Mouse (Mus musculus) thymus, adult 2 months (tissue): ENCODE data around the gene Pdk2. TPM values are rescaled to one million over a fixed set of nuclear protein-coding genes. Genes with fewer than 3 reads are reported as not detected.

Experiments used
- DNase-seq: peaks from one replicate; pipeline ENCODE4 v3.0.0; 2021
- H3K27ac ChIP-seq: fragments of 200-500 bp; 2 replicates; pipeline ENCODE4 v1.5.1; 2012; ENCODE audit warnings: low read length, control low read depth; ENCODE audit not compliant: control insufficient read depth, insufficient read depth
- H3K27me3 ChIP-seq: fragments of 200-500 bp; 2 replicates; pipeline ENCODE4 v1.6.1; 2012; ENCODE audit warnings: mild to moderate bottlenecking, low read length, moderate library complexity, mixed read lengths; ENCODE audit not compliant: control insufficient read depth, insufficient read depth
- H3K36me3 ChIP-seq: fragments of 200-500 bp; 2 replicates; pipeline ENCODE4 v1.6.1; 2012; ENCODE audit warnings: mild to moderate bottlenecking, low read length, moderate library complexity; ENCODE audit not compliant: control insufficient read depth, insufficient read depth
- H3K4me1 ChIP-seq: fragments of 200-500 bp; replicated peaks from 2 replicates; pipeline ENCODE4 v1.6.1; 2012; ENCODE audit warnings: low read length; ENCODE audit not compliant: control insufficient read depth, insufficient read depth
- H3K4me3 ChIP-seq: fragments of 200-500 bp; 2 replicates; pipeline ENCODE4 v1.5.1; 2012; ENCODE audit warnings: mild to moderate bottlenecking, low read length, control low read depth, moderate library complexity; ENCODE audit not compliant: control insufficient read depth, insufficient read depth
- CTCF ChIP-seq: fragments of 200-500 bp; IDR thresholded peaks from 2 replicates; pipeline ENCODE4 v1.5.1; 2012; ENCODE audit warnings: mild to moderate bottlenecking, control low read depth, low read length, moderate library complexity, borderline replicate concordance; ENCODE audit not compliant: control insufficient read depth, poor library complexity, insufficient read depth; ENCODE audit errors: extremely low read depth
- POLR2A ChIP-seq: fragments of 200-500 bp; IDR thresholded peaks from 2 replicates; pipeline ENCODE4 v1.6.1; 2012; ENCODE audit warnings: mild to moderate bottlenecking, low read length, control low read depth, moderate library complexity; ENCODE audit not compliant: control insufficient read depth, poor library complexity, insufficient read depth; ENCODE audit errors: extremely low read depth
- whole genome bisulfite sequencing: fragments of 180-500 bp; shearing (Covaris S2); methylation state at CpG from one replicate; pipeline ENCODE4 v1.1.7; 2018; 5-methylcytosine and 5-hydroxymethylcytosine counted together
- polyA plus RNA-seq: library from polyadenylated mRNA; depleted of rRNA; stranded (reverse); fragments of >200 nt; gene quantifications from 2 replicates; pipeline ENCODE4 v1.2.3, GENCODE M21; 2012

Gene Pdk2
- polyA plus RNA-seq, 1 experiment, result 55.0 TPM

DNA sequence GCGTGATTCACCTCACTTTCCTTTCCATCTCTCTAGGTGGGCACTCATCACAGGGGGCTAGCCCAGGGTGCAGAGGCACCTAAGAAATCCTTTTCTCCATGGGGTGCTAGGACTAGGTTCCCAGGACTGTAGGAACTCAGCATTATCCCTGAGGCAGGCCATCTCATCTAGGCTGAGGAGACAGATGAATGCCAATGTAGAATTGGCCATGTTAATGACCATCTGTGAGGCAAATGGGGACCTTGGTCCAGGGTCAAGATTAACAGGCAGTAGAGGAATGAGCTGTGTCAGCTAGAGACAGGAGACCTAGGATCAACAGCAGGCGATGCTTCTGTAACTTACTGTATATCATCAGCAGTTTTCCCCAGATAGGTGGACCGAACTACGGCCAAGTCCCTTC is 1.4 kb downstream of the Pdk2 start:
- H3K4me3 ChIP-seq, result no peak overlapping the region
- 93% methylated on average over 4 of the region's 4 CpGs for WGBS

GRCm38 (mm10) chr11:95038818-95039655 is 2.1 kb downstream of the Pdk2 start:
- H3K36me3 ChIP-seq, result no peaks in the 10 kb centered on the region
- peaks cover 12% of the 10 kb centered on the region for H3K4me1 ChIP-seq
- DNase-seq, result no peak
- no peak for TF ChIP-seq CTCF
- H3K4me3 ChIP-seq, result no peak overlapping the region
- no peak overlapping the region for H3K27ac ChIP-seq
- no peaks in the 10 kb centered on the region for H3K27me3 ChIP-seq
- WGBS, result 96% methylated on average over 13 of the region's 13 CpGs

More for the DNA sequence above, 1.4 kb downstream of the Pdk2 start:
- Histone ChIP-seq H3K4me1 (peaks cover 12% of the 10 kb centered on the region), H3K27ac (no peak overlapping the region), H3K27me3 (no peaks in the 10 kb centered on the region), H3K36me3 (no peaks in the 10 kb centered on the region)
- DNase-seq, result no peak
- TF ChIP-seq CTCF, result no peak
- no peak for TF ChIP-seq POLR2A

GRCm38 (mm10) chr11:95038156-95038817 is 2.9 kb downstream of the Pdk2 start:
- H3K27me3 ChIP-seq, result no peaks in the 10 kb centered on the region
- TF ChIP-seq POLR2A, result no peak
- TF ChIP-seq CTCF, result no peak
- H3K4me1 ChIP-seq, result peaks cover 12% of the 10 kb centered on the region
- H3K4me3 ChIP-seq, result no peak overlapping the region
- no peaks in the 10 kb centered on the region for H3K36me3 ChIP-seq
- WGBS, result 96% methylated on average over 14 of the region's 14 CpGs
- H3K27ac ChIP-seq, result no peak overlapping the region
- no peak for DNase-seq

DNA sequence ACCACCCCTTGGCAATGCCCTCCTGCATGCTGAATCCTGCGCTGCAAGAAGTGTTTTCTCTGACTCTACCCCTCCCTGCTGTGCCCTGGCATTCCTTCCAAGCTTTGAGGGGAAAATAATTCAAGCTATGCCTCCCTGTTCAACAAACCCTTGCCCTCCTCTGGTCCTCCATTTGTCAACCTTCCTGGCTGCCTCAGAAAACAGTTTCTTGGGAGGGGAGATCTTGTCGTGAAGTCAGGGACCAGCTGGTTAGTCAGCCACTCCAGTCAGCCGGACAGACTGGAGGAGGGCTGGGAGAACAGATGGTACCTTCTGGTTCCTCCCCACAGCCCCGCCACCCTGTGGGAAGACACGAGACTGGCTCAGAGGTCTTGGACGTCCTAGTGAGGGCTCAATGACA is 3.8 kb downstream of the Pdk2 start:
- peaks cover 12% of the 10 kb centered on the region for H3K4me1 ChIP-seq
- TF ChIP-seq CTCF (no peak), POLR2A (no peak)
- H3K27me3 ChIP-seq, result no peaks in the 10 kb centered on the region
- no peak for DNase-seq
- no peak overlapping the region for H3K4me3 ChIP-seq
- no peak overlapping the region for H3K27ac ChIP-seq
- WGBS, result 90% methylated on average over 6 of the region's 6 CpGs
- no peaks in the 10 kb centered on the region for H3K36me3 ChIP-seq

- DNase-seq, result no peak
- no peaks in the 10 kb centered on the region for H3K27me3 ChIP-seq
- 96% methylated on average over 5 of the region's 5 CpGs for WGBS
These were observed 4.6 kb downstream of the Pdk2 start for GRCm38 (mm10) chr11:95036521-95036920.

DNA sequence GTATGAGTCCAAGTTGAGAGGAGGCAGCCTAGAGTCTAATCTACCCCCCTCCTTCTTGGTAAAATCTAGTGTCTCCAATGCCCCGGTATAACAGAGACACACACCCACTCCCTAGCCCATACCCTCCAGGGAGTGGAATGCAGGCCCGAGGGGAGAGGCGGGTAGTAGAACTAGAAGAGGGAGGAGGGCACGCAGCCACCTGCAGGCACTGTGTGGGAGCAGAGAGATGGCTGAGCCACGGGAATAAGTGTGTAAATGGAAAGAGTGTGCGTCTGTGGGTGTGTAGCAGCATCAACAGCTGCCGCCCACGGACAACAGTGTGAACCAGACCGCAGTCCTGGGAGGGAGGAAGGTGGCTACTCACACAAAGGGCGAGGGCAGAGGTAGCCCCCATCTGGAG is 6.3 kb downstream of the Pdk2 start:
- H3K36me3 ChIP-seq, result no peaks in the 10 kb centered on the region
- no peaks in the 10 kb centered on the region for H3K27me3 ChIP-seq
- WGBS, result 85% methylated on average over 10 of the region's 10 CpGs
- TF ChIP-seq CTCF (no peak), POLR2A (no peak)
- no peaks in the 10 kb centered on the region for H3K4me1 ChIP-seq
- no peak for DNase-seq
- H3K4me3 ChIP-seq, result no peak overlapping the region
- no peak overlapping the region for H3K27ac ChIP-seq

More at GRCm38 (mm10) chr11:95036521-95036920, 4.6 kb downstream of the Pdk2 start:
- peaks cover 9% of the 10 kb centered on the region for H3K4me1 ChIP-seq
- no peak overlapping the region for H3K4me3 ChIP-seq
- TF ChIP-seq POLR2A (no peak), CTCF (no peak)
- H3K36me3 ChIP-seq, result no peaks in the 10 kb centered on the region
- H3K27ac ChIP-seq, result no peak overlapping the region

- TF ChIP-seq POLR2A (no peak), CTCF (no peak)
- Histone ChIP-seq H3K4me3 (no peak overlapping the region), H3K27ac (no peak overlapping the region), H3K36me3 (no peaks in the 10 kb centered on the region), H3K27me3 (no peaks in the 10 kb centered on the region), H3K4me1 (no peaks in the 10 kb centered on the region)
- DNase-seq, result no peak
- 93% methylated on average over 14 of the region's 14 CpGs for WGBS
These were observed 7.5 kb downstream of the Pdk2 start for GRCm38 (mm10) chr11:95033617-95034016.
